In genomic region chr1:37299540-37300491, GRCm38 (mm10) we compare ENCODE assay signal across 7 mouse cellular contexts. TPM values are rescaled to one million over a fixed set of nuclear protein-coding genes. Genes with fewer than 3 reads are reported as not detected.
A peak's percentile ranks its signal among the peaks of the same experiment; 100 is the strongest.
DNase-seq lines count a peak whose midpoint lies in the region; ATAC-seq lines count a peak whose summit lies in the region.

Gene Inpp4a (plus strand): TSS chr1:37299865.

- H3K9ac ChIP-seq in intestine, embryonic 15.5 days = peak within 1 kb of the TSS; percentile 91

- peak within 1 kb of the TSS; percentile 42 for H3K27ac ChIP-seq in intestine, embryonic 15.5 days
- peak within 1 kb of the TSS; percentile 87 for H3K27ac ChIP-seq in midbrain, embryonic 10.5 days (replicated peaks)

- H3K27me3 ChIP-seq in intestine, embryonic 15.5 days (replicated peaks) = no peaks in the 10 kb centered on the region
- H3K27me3 ChIP-seq in midbrain, embryonic 10.5 days (ENCODE audit: low read depth, poor library complexity, severe bottlenecking) = peaks cover 8% of the 10 kb centered on the region

- WGBS in intestine, embryonic 15.5 days = under 1% methylated on average over 77 of the region's 77 CpGs
- WGBS in midbrain, embryonic 10.5 days = 1% methylated on average over 77 of the region's 77 CpGs

- H3K4me2 ChIP-seq in intestine, embryonic 15.5 days (replicated peaks) = peak within 1 kb of the TSS; percentile 73

- ATAC-seq in intestine, embryonic 15.5 days = peak; percentile 95

- peak within 1 kb of the TSS; percentile 96 for H3K4me3 ChIP-seq in intestine, embryonic 15.5 days (replicated peaks)
- peak within 1 kb of the TSS; percentile 95 for H3K4me3 ChIP-seq in midbrain, embryonic 10.5 days

- H3K4me1 ChIP-seq in intestine, embryonic 15.5 days (replicated peaks) = 0 out of 2 replicates have a peak, but pooled peaks cover 5% of the 10 kb centered on the region
- H3K4me1 ChIP-seq in midbrain, embryonic 10.5 days = peaks cover 12% of the 10 kb centered on the region

- no peaks in the 10 kb centered on the region for H3K36me3 ChIP-seq in intestine, embryonic 15.5 days
- H3K36me3 ChIP-seq in midbrain, embryonic 10.5 days = no peaks in the 10 kb centered on the region

- intact Hi-C loops in gastrocnemius, postnatal 36 days (cut with DNase I) = no loop called here
- intact Hi-C loops in left cerebral cortex, postnatal 25 days (cut with DNase I) = loop anchor here (2.0 to 5.0 kb wide), 2 partner anchors 47 to 69 kb away; no protein-coding TSS in a partner anchor

- peak; percentile 97 for DNase-seq in adrenal gland, adult 2 months
- peak; percentile 89 for DNase-seq in embryo, embryonic 11.5 days (ENCODE audit: low read depth, low spot score)
- peak; percentile 89 to 92 for DNase-seq in gastrocnemius, postnatal 36 days
- DNase-seq in left cerebral cortex, postnatal 25 days (ENCODE audit: low spot score in 2 of 2) = peak; percentile 86 to 93
- DNase-seq in midbrain, embryonic 10.5 days (ENCODE audit: low spot score) = peak; percentile 94
- peak; percentile 99 for DNase-seq in right cerebral cortex, postnatal 4 days

- H3K9me3 ChIP-seq in intestine, embryonic 15.5 days = no peaks in the 10 kb centered on the region
- no peaks in the 10 kb centered on the region for H3K9me3 ChIP-seq in midbrain, embryonic 10.5 days (replicated peaks)

RNA-seq across cellular contexts. Expression of gene Inpp4a, which starts in this region (rescaled TPM):
- 10 to 100 TPM; 19.1 to 23.6 TPM for total RNA-seq in adrenal gland, adult 2 months (2021)
- 13.3 and 14.0 TPM in 2 replicates for polyA plus RNA-seq in adrenal gland, adult 2 months (2012; rRNA removed)
- total RNA-seq in gastrocnemius, postnatal 36 days (2021) = 10 to 100 TPM; 16.3 to 21.5 TPM
- 12.8 and 13.3 TPM in 2 replicates for polyA plus RNA-seq in intestine, embryonic 15.5 days (2015; fragmentation: Nextera tagmentation; extraction: Ambion mirVana)
- total RNA-seq in left cerebral cortex, postnatal 25 days (2021) = 100 to 1,000 TPM; 195 to 196 TPM
- polyA plus RNA-seq in midbrain, embryonic 10.5 days (2016; fragmentation: Nextera tagmentation; extraction: Ambion mirVana) = 11.9 and 17.4 TPM in 2 replicates

Comparison
In these comparisons a context has a peak if more than half of its experiments do, and no peak if none do; other contexts are left out.
1. Peak in every context shown above with its lines: DNase-seq, ATAC-seq, H3K4me3 ChIP-seq and H3K27ac ChIP-seq.
2. RNA of gene Inpp4a (total RNA-seq): 195 to 196 TPM in left cerebral cortex, postnatal 25 days; 19.1 to 23.6 TPM in adrenal gland, adult 2 months and 16.3 to 21.5 TPM in gastrocnemius, postnatal 36 days; every median in the first group is over 4 times any median in the second.